Comparison of ENCODE assay signal across 18 mouse cellular contexts in the genomic region with DNA sequence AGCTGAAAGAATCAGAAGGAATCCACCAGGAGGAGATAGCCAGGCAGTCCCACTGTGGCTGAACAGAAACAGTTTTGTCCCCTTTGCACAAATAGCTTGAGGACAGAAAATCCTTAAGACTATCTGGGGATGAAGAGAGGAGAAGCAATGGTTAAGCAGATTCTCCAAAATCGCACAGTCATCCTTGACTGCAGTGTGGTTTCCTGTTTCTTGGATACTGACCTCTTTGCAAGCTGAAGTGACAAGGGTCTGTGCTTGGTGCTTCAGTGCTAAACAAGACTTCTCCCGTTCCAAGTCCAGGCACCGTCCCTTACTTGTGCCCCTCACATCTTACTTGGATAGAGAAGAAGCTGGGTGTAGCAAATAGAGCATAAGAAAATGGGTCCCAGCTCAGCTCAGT.
DNase-seq lines count a peak whose midpoint lies in the region; ATAC-seq and TF ChIP-seq lines count a peak whose summit lies in the region.
"Had no signal": no experiment of that assay in that cellular context is flagged by ENCODE, and none has a peak within 500 bp of the region (broad histone marks: within the 10 kb centered on the region; RNA-seq: fewer than 3 reads in every experiment).

No protein-coding gene starts in this region.

- H3K4me1 ChIP-seq in kidney, adult 2 months (ENCODE audit: control insufficient read depth, insufficient read depth, low read length) = peaks cover 2% of the 10 kb centered on the region; the same call in 1 of the 2 replicates
- H3K4me1 ChIP-seq in megakaryocyte, embryonic 14.5 days = peaks cover 44% of the 10 kb centered on the region
- H3K4me1 ChIP-seq: hindbrain, embryonic 12.5 days; midbrain, embryonic 12.5 days; neural tube, embryonic 15.5 days had no signal

- TF ChIP-seq CTCF in kidney, adult 2 months (conservative IDR thresholded peaks at IDR 0.05; ENCODE audit: insufficient read depth, insufficient read length, low read depth, low read length) = no peak

- WGBS in kidney, adult 2 months = 45% methylated on average over 3 of the region's 3 CpGs

- TF ChIP-seq POLR2A in kidney, adult 2 months (IDR thresholded peaks at IDR 0.05; ENCODE audit: low read depth, low read length) = no peak

- DNase-seq in kidney, adult 2 months = peak; percentile 11
- no peak for DNase-seq in kidney, postnatal 14 days
- peak; percentile 83 for DNase-seq in 416B (ENCODE audit: low read depth)
- no peak for DNase-seq in left cerebral cortex, postnatal 25 days (ENCODE audit: low spot score in 2 of 2)
- no peak for DNase-seq in left cerebral cortex, adult 11 months (ENCODE audit: low spot score)
- DNase-seq in ovary, adult 18-20 months (ENCODE audit: low spot score) = no peak
- DNase-seq: adrenal gland, adult 2 months; B cell, adult 2 months; cerebellum, adult 8-10 months; heart, adult 2 months; right cerebral cortex, adult 18-20 months had no signal

- intact Hi-C loops in left cerebral cortex, postnatal 25 days (cut with DNase I) = no loop called here

- H3K27me3 ChIP-seq in kidney, adult 2 months (replicated peaks; ENCODE audit: control insufficient read depth, insufficient read depth, low read length) = no peaks in the 10 kb centered on the region
- H3K27me3 ChIP-seq in megakaryocyte, embryonic 14.5 days (replicated peaks) = peaks cover 71% of the 10 kb centered on the region
- H3K27me3 ChIP-seq: hindbrain, embryonic 12.5 days; midbrain, embryonic 12.5 days; neural tube, embryonic 15.5 days had no signal

- H3K4me3 ChIP-seq in kidney, adult 2 months (ENCODE audit: insufficient read depth, low read depth, low read length) = no peak overlapping the region
- peak overlapping the region; percentile 79 for H3K4me3 ChIP-seq in megakaryocyte, embryonic 14.5 days (replicated peaks)
- H3K4me3 ChIP-seq: heart, adult 2 months; hindbrain, embryonic 12.5 days; left cerebral cortex, adult 2 months; midbrain, embryonic 12.5 days; neural tube, embryonic 15.5 days had no signal

- no peaks in the 10 kb centered on the region for H3K9me3 ChIP-seq in megakaryocyte, embryonic 14.5 days
- H3K9me3 ChIP-seq: hindbrain, embryonic 12.5 days; midbrain, embryonic 12.5 days; neural tube, embryonic 15.5 days had no signal

- peak overlapping the region; percentile 91 for H3K27ac ChIP-seq in kidney, adult 2 months (ENCODE audit: insufficient read depth, low read depth, low read length)
- H3K27ac ChIP-seq: heart, adult 2 months; hindbrain, embryonic 12.5 days; left cerebral cortex, adult 2 months; midbrain, embryonic 12.5 days; neural tube, embryonic 15.5 days had no signal

- H3K36me3 ChIP-seq in kidney, adult 2 months (ENCODE audit: control insufficient read depth, insufficient read depth, low read length) = no peaks in the 10 kb centered on the region
- H3K36me3 ChIP-seq in megakaryocyte, embryonic 14.5 days (replicated peaks; ENCODE audit: low read length) = no peaks in the 10 kb centered on the region
- H3K36me3 ChIP-seq: hindbrain, embryonic 12.5 days; midbrain, embryonic 12.5 days; neural tube, embryonic 15.5 days had no signal

- ATAC-seq in common myeloid progenitor, adult 5-6 weeks (replicated peaks; ENCODE audit: low read depth, poor library complexity, severe bottlenecking) = peak; percentile 86
- ATAC-seq: forebrain, embryonic 16.5 days had no signal

Comparison
In these comparisons a context has a peak if more than half of its experiments do, and no peak if none do; other contexts are left out.
1. DNase-seq: peak in kidney, adult 2 months (single experiment) and 416B (single experiment); none in kidney, postnatal 14 days (single experiment), left cerebral cortex, postnatal 25 days (0 of 2), left cerebral cortex, adult 11 months (single experiment) and ovary, adult 18-20 months (single experiment).